Mouse (Mus musculus) layer of hippocampus, postnatal 36 days (tissue): ENCODE data around the gene Hoxa11. TPM values are rescaled to one million over a fixed set of nuclear protein-coding genes. Genes with fewer than 3 reads are reported as not detected.

Source experiments
- DNase-seq, 2 experiments: peaks; one replicate each; pipeline ENCODE4 v3.0.0; 2022
- total RNA-seq, 2 experiments: library from RNA; stranded (reverse); gene quantifications; 2 replicates each; pipeline ENCODE4 v1.2.3; 2021

Gene Hoxa11
- not detected for total RNA-seq

DNA sequence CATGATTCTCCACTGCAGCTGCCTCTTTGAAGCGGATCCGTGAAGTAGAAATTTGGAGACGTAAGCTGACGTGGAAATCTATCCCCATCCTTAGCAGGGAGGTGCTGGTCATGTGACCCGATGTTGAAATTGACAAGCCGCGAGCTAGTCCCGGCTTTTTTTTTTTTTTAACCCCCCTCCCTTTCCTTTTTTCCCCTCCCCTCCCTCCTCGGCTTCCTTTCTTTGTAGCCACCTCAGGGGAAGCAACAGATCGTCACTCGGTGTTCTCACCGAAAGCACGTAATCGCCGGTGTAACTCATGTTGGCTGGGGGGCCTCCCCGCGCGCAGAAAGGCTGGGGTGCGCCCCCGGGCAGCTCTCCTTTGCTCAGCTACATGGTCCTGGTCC lies at the start of gene Hoxa11:
Gene Hoxa11 (minus strand): TSS at position 54 of the 386 bp plus-strand sequence.
- DNase-seq, result no peak

- DNase-seq, result no peak
Measured at GRCm38 (mm10) chr6:52294616-52295015, 49.0 kb upstream of the Hoxa11 start.

- DNase-seq, result no peak
Measured at GRCm38 (mm10) chr6:52292328-52292727, 46.7 kb upstream of the Hoxa11 start.

- DNase-seq, result no peak
Measured at GRCm38 (mm10) chr6:52291021-52291860, 45.6 kb upstream of the Hoxa11 start.

DNA sequence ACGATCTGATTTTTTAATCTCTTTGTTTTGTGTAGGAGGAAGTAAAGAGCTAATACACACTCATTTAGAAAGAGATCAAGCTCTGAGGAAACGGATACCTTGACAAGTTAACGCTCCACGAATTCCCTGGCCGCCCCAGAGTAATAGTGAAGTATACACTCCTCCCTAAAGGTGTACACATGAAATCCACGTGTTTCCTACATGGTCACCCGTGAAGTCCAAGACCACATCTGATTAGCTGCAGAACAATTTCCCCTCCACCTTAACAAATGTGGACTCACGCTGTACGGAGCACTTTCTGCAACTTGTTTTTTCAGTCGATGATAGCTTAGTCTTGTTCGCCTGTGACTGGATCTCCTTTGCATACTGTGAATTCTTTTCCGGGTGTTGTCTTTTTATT lies 44.6 kb upstream of the Hoxa11 start:
- DNase-seq, result no peak

- no peak for DNase-seq
Measured at GRCm38 (mm10) chr6:52283896-52284295, 38.3 kb upstream of the Hoxa11 start.

- DNase-seq, result no peak
Measured at GRCm38 (mm10) chr6:52281084-52281483, 35.5 kb upstream of the Hoxa11 start.

DNA sequence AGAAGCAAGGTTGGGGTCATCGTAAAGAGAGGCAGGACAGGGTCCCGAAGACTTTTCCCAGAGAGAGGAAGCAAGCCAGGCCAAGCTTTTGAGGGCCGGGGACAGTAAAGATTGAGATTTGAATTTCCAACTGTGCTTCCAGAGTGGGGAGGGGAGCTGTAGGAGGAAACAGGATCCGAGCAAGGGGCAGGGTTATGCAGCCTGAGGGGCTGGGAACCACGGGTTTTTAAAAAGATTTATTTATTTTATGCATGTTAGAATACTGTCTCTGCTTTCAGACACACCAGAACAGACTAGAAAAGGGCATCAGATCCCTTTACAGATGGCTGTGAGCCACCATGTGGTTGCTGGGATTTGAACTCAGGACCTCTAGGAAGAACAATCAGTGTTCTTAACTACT lies 31.3 kb upstream of the Hoxa11 start:
- DNase-seq, result no peak

- DNase-seq, result no peak
Measured at GRCm38 (mm10) chr6:52276382-52276781, 30.8 kb upstream of the Hoxa11 start.

DNA sequence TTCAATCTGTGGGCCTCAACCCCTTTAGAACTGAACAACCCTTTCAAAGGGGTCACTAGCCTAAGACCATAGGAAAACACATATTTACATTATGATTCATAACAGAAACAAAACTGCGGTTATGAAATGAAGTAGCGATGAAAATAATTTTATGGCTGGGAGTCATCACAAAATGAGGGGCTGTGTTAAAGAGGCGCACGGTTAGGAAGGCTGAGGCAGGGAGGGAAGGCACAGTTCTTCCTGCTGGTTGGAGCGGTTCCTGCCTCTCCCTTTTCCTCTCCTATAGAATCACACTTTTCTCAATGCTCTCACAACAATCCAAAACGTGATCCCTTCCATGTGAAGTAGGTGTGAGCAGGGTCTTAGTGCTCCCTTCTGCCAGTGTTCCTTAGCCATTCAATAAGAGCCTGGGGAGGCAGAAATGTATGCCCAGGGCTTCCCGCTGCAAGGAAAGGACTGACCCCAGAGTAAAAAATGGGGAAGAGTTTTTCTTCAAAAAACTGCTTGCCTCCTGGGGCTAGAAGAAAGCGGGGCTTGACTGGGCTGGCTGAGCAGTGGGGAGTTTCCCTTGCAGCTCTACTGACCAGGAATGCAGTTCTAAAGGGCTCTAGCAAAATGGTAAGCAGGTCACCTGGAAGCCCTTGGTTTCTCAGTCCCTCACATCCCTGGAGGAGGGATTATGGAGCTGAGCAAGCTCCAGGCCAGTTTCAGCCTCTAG lies 30.1 kb upstream of the Hoxa11 start:
- DNase-seq, result no peak

- no peak for DNase-seq
Measured at GRCm38 (mm10) chr6:52274576-52274975, 29.0 kb upstream of the Hoxa11 start.

GRCm38 (mm10) chr6:52273656-52274280 lies 28.2 kb upstream of the Hoxa11 start:
- no peak for DNase-seq

- DNase-seq, result no peak
Measured at GRCm38 (mm10) chr6:52272766-52273655, 27.4 kb upstream of the Hoxa11 start.

DNA sequence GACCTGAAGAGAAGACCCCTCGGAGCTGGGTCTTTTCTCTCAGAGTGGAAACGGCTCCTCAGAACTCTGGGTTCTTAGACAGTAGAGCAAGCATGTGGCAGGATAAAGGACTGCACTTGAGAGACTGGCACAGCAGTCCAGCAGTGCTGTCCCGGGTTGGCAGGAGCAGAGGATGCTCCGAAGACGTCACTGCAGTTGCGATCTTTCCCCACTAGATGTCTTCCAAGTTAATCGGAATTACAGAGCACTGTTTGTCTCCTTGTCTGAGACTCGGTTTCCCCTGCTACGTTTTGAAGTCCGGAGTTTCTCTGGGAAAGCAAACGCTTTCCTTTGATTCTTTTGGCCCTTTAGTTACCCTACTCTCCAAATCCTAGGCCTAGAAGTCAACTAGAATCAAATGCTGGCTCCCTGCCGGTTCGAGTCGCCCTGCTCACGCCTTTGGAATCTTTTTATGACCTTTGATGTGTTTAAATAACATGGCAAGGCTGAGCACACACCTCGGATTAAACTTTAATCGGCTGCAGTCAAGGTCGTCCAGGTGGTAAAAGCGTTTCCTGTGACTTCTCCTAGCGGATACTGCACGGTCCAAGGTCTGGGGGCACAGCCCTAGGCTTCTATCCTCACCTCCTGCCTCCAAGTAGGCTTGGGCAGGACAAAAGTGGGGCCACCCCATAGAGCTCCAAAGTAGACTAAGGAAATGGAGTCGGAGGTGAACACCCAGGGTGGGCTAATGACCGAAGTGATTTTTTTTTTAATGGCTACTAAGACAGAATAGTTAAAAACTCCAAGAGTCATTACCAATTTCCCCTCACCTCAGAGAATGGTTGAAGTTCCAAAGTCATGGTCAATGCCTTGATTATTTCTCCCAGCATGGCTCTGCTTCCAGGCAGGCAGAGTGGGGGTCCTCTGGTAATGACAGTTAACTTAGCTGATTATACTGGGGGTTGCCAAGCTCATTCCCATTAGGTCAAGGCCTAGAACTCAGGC lies 25.2 kb upstream of the Hoxa11 start:
- peak in 1 of 2 experiments; percentile 50 for DNase-seq

GRCm38 (mm10) chr6:52268756-52269155 lies 23.1 kb upstream of the Hoxa11 start:
- DNase-seq, result no peak

DNA sequence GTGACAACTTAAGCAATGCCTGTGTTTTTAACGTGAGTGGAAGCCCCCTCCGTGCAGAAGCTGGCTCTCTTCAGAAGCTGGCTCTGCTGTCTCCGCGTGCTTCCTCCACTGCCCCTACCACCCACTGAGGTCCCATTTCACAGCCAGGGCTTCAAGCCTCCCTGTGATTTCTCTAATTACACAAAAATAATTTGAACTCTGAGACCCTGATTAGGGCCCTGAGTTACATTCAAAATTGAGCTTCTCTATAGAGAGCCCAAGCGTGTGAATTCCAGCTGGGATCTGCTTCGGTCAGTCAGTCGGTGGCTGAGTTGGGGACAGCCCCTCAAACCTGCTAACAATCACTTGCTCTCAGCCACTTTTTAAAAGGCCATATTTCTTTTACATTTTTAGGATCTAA lies 22.7 kb upstream of the Hoxa11 start:
- DNase-seq, result no peak

- no peak for DNase-seq
Measured at GRCm38 (mm10) chr6:52267691-52268090, 22.1 kb upstream of the Hoxa11 start.

- no peak for DNase-seq
Measured at GRCm38 (mm10) chr6:52267221-52267620, 21.6 kb upstream of the Hoxa11 start.

GRCm38 (mm10) chr6:52266666-52266985 lies 21.0 kb upstream of the Hoxa11 start:
- no peak for DNase-seq

DNA sequence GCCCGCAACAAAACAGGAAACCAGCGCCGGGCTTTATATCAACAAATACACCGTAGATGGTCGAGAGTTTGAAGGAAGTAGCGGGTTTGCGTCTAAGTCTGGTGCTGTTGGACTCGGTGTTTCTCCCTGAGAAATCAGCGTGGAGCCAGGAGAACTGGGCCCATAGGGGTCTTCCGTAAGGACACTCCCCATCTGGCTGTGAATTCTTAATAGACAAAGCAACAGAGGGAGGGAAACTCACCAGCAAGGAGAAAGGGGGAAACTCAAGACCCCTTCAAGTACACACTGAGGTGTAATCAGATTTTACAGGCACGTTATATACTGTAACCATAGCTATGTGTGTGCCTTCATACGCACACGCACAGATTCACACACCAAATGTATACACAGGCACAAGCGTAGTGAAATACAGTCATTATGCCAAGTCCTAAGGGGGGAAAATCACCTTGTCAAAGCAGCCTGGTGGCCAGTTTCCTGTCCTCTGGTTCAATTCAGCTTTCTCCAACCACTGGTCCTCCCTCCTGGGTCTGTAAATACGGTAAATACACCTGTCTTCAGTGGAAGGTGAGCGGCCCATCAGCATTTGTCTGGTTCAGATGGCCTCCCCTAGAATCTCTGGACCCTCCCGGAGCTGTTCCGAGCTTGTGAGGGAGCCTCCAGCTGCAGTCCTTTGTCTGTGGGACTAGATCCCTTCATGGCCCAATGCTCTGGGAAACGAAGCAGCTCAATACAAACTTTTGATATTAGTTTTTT lies 20.5 kb upstream of the Hoxa11 start:
- DNase-seq, result no peak
